Mouse (Mus musculus): Measurements from ENCODE around the gene Tymp.

DNA sequence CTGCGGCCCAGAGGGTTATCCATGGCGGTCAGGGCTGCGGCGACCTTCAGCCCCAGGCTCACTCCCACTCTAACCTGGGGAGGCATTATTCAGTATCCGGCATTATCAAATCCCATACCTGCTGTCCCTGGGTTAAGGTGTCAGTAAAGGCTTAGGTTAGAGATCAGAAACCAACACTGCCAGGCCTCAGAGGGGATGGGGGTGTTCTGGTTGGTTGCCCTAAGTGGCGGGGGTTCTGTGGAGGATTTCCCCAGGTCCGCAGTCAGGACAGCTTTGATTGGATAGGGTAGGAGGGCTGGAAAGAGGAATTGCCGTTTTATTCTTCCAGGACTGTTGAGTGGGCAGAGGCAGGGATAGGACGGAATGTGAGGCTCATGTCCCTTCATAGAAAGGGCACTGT is 2.5 kb downstream of the Tymp start:
- no peak for TF ChIP-seq USF1 (IDR thresholded peaks at IDR 0.05; ENCODE audit: low read depth)
- TF ChIP-seq POLR2A (IDR thresholded peaks at IDR 0.05; ENCODE audit: insufficient read length, low read depth) = no peak
- no peak for TF ChIP-seq TCF12 (IDR thresholded peaks at IDR 0.05; ENCODE audit: insufficient read depth, poor library complexity, severe bottlenecking)
- TF ChIP-seq POLR2AphosphoS2 (IDR thresholded peaks at IDR 0.05; ENCODE audit: insufficient read length, low read depth) = no peak
- no peak for TF ChIP-seq MAX (IDR thresholded peaks at IDR 0.05; ENCODE audit: low read depth)
- no peak for TF ChIP-seq MYOG (IDR thresholded peaks at IDR 0.05; ENCODE audit: control insufficient read depth in 1 of 3, insufficient read depth in 1 of 3, insufficient read length in 2 of 3, low read depth in 2 of 3)
